Mouse (Mus musculus): Measurements from ENCODE around the gene Nceh1.

GRCm38 (mm10) chr3:27195153-27195552 lies 12.4 kb downstream of the Nceh1 start:
- TF ChIP-seq CTCF (IDR thresholded peaks at IDR 0.05; ENCODE audit: low read depth, low read length) (no peak), POLR2A (IDR thresholded peaks at IDR 0.05; ENCODE audit: borderline replicate concordance, low read depth, low read length) (no peak)

All from bone marrow macrophage, adult 2 months (primary cell).